Mouse (Mus musculus): ENCODE measurements around the gene Mrpl23. TPM values are rescaled to one million over a fixed set of nuclear protein-coding genes. Genes with fewer than 3 reads are reported as not detected.
A peak's percentile ranks its signal among the peaks of the same experiment; 100 is the strongest.

The Mrpl23 gene
- polyA plus RNA-seq, 1 experiment, result 8.1 TPM

GRCm38 (mm10) chr7:142496158-142496557 is 36.3 kb upstream of the Mrpl23 start:
- Histone ChIP-seq H3K27ac (ENCODE audit: insufficient read depth, low read length) (no peak overlapping the region), H3K36me3 (ENCODE audit: control insufficient read depth, insufficient read depth, low read length) (peaks cover 25% of the 10 kb centered on the region), H3K4me1 (ENCODE audit: control insufficient read depth, insufficient read depth, insufficient read length) (peaks cover 4% of the 10 kb centered on the region; the same call in 1 of the 2 replicates), H3K4me3 (ENCODE audit: extremely low read depth, insufficient read depth, insufficient read length) (no peak overlapping the region), H3K27me3 (ENCODE audit: control insufficient read depth, insufficient read depth, low read length) (no peaks in the 10 kb centered on the region)
- TF ChIP-seq CTCF (IDR thresholded peaks at IDR 0.05; ENCODE audit: extremely low read depth, insufficient read depth, insufficient read length, insufficient replicate concordance) (no peak), POLR2A (IDR thresholded peaks at IDR 0.05; ENCODE audit: low read depth, low read length) (no peak)
- 87% methylated on average over 3 of the region's 3 CpGs for WGBS
- DNase-seq (ENCODE audit: low read depth in 1 of 2, low spot score in 2 of 2), result no peak

GRCm38 (mm10) chr7:142496800-142497199 is 35.7 kb upstream of the Mrpl23 start:
- Histone ChIP-seq H3K27me3 (ENCODE audit: control insufficient read depth, insufficient read depth, low read length) (no peaks in the 10 kb centered on the region), H3K4me1 (ENCODE audit: control insufficient read depth, insufficient read depth, insufficient read length) (peaks cover 4% of the 10 kb centered on the region; the same call in 1 of the 2 replicates), H3K4me3 (ENCODE audit: extremely low read depth, insufficient read depth, insufficient read length) (no peak overlapping the region), H3K36me3 (ENCODE audit: control insufficient read depth, insufficient read depth, low read length) (peaks cover 21% of the 10 kb centered on the region), H3K27ac (ENCODE audit: insufficient read depth, low read length) (no peak overlapping the region)
- TF ChIP-seq POLR2A (IDR thresholded peaks at IDR 0.05; ENCODE audit: low read depth, low read length) (no peak), CTCF (IDR thresholded peaks at IDR 0.05; ENCODE audit: extremely low read depth, insufficient read depth, insufficient read length, insufficient replicate concordance) (peak; percentile 39; the same call in 1 of the 2 replicates)
- 83% methylated on average over 5 of the region's 5 CpGs for WGBS
- no peak for DNase-seq (ENCODE audit: low read depth in 1 of 2, low spot score in 2 of 2)

- no peaks in the 10 kb centered on the region for H3K27me3 ChIP-seq (ENCODE audit: control insufficient read depth, insufficient read depth, low read length)
- WGBS, result 74% methylated on average over 2 of the region's 2 CpGs
- peak in 1 of 2 experiments; percentile 33 for DNase-seq (ENCODE audit: low read depth in 1 of 2, low spot score in 2 of 2)
These were observed 34.7 kb upstream of the Mrpl23 start for GRCm38 (mm10) chr7:142497775-142498174.

GRCm38 (mm10) chr7:142498575-142498974 is 33.9 kb upstream of the Mrpl23 start, which contains the start of gene Tnnt3:
Gene Tnnt3, plus strand, starts transcription at chr7:142498836.
- no peaks in the 10 kb centered on the region for H3K27me3 ChIP-seq (ENCODE audit: control insufficient read depth, insufficient read depth, low read length)
- peaks cover 4% of the 10 kb centered on the region; the same call in 1 of the 2 replicates for H3K36me3 ChIP-seq (ENCODE audit: control insufficient read depth, insufficient read depth, low read length)
- no peak within 1 kb of the TSS for H3K27ac ChIP-seq (ENCODE audit: insufficient read depth, low read length)
- peaks cover 4% of the 10 kb centered on the region; the same call in 1 of the 2 replicates for H3K4me1 ChIP-seq (ENCODE audit: control insufficient read depth, insufficient read depth, insufficient read length)
- TF ChIP-seq POLR2A (IDR thresholded peaks at IDR 0.05; ENCODE audit: low read depth, low read length) (no peak), CTCF (IDR thresholded peaks at IDR 0.05; ENCODE audit: extremely low read depth, insufficient read depth, insufficient read length, insufficient replicate concordance) (no peak)
- no peak for DNase-seq (ENCODE audit: low read depth in 1 of 2, low spot score in 2 of 2)
- H3K4me3 ChIP-seq (ENCODE audit: extremely low read depth, insufficient read depth, insufficient read length), result no peak within 1 kb of the TSS
- WGBS, result 85% methylated on average over 2 of the region's 2 CpGs

More at GRCm38 (mm10) chr7:142497775-142498174, 34.7 kb upstream of the Mrpl23 start:
- Histone ChIP-seq H3K36me3 (ENCODE audit: control insufficient read depth, insufficient read depth, low read length) (peaks cover 11% of the 10 kb centered on the region), H3K4me1 (ENCODE audit: control insufficient read depth, insufficient read depth, insufficient read length) (peaks cover 4% of the 10 kb centered on the region; the same call in 1 of the 2 replicates), H3K27ac (ENCODE audit: insufficient read depth, low read length) (no peak overlapping the region), H3K4me3 (ENCODE audit: extremely low read depth, insufficient read depth, insufficient read length) (no peak overlapping the region)
- TF ChIP-seq POLR2A (IDR thresholded peaks at IDR 0.05; ENCODE audit: low read depth, low read length), result no peak
- peak; percentile 49; the same call in 1 of the 2 replicates for TF ChIP-seq CTCF (IDR thresholded peaks at IDR 0.05; ENCODE audit: extremely low read depth, insufficient read depth, insufficient read length, insufficient replicate concordance)

- TF ChIP-seq POLR2A (IDR thresholded peaks at IDR 0.05; ENCODE audit: low read depth, low read length), result no peak
- no peak for TF ChIP-seq CTCF (IDR thresholded peaks at IDR 0.05; ENCODE audit: extremely low read depth, insufficient read depth, insufficient read length, insufficient replicate concordance)
- DNase-seq (ENCODE audit: low read depth in 1 of 2, low spot score in 2 of 2), result no peak
- 74% methylated on average over 5 of the region's 5 CpGs for WGBS
- peaks cover 4% of the 10 kb centered on the region; the same call in 1 of the 2 replicates for H3K4me1 ChIP-seq (ENCODE audit: control insufficient read depth, insufficient read depth, insufficient read length)
- H3K4me3 ChIP-seq (ENCODE audit: extremely low read depth, insufficient read depth, insufficient read length), result no peak overlapping the region
- no peak overlapping the region for H3K27ac ChIP-seq (ENCODE audit: insufficient read depth, low read length)
- peaks cover under 1% of the 10 kb centered on the region; the same call in 1 of the 2 replicates for H3K36me3 ChIP-seq (ENCODE audit: control insufficient read depth, insufficient read depth, low read length)
- no peaks in the 10 kb centered on the region for H3K27me3 ChIP-seq (ENCODE audit: control insufficient read depth, insufficient read depth, low read length)
These were observed 33.3 kb upstream of the Mrpl23 start for GRCm38 (mm10) chr7:142499010-142499721.

- TF ChIP-seq CTCF (IDR thresholded peaks at IDR 0.05; ENCODE audit: extremely low read depth, insufficient read depth, insufficient read length, insufficient replicate concordance) (no peak), POLR2A (IDR thresholded peaks at IDR 0.05; ENCODE audit: low read depth, low read length) (no peak)
- WGBS, result 30% methylated on average over 1 of the region's 1 CpGs
- DNase-seq (ENCODE audit: low read depth in 1 of 2, low spot score in 2 of 2), result no peak
These were observed 32.5 kb upstream of the Mrpl23 start for GRCm38 (mm10) chr7:142500032-142500431.

GRCm38 (mm10) chr7:142503206-142503605 is 29.3 kb upstream of the Mrpl23 start:
- 86% methylated on average over 4 of the region's 4 CpGs for WGBS
- H3K27me3 ChIP-seq (ENCODE audit: control insufficient read depth, insufficient read depth, low read length), result no peaks in the 10 kb centered on the region
- no peak overlapping the region for H3K4me3 ChIP-seq (ENCODE audit: extremely low read depth, insufficient read depth, insufficient read length)
- peaks cover 4% of the 10 kb centered on the region; the same call in 1 of the 2 replicates for H3K4me1 ChIP-seq (ENCODE audit: control insufficient read depth, insufficient read depth, insufficient read length)
- TF ChIP-seq POLR2A (IDR thresholded peaks at IDR 0.05; ENCODE audit: low read depth, low read length) (no peak), CTCF (IDR thresholded peaks at IDR 0.05; ENCODE audit: extremely low read depth, insufficient read depth, insufficient read length, insufficient replicate concordance) (no peak)
- DNase-seq (ENCODE audit: low read depth in 1 of 2, low spot score in 2 of 2), result no peak
- H3K27ac ChIP-seq (ENCODE audit: insufficient read depth, low read length), result no peak overlapping the region
- no peaks in the 10 kb centered on the region for H3K36me3 ChIP-seq (ENCODE audit: control insufficient read depth, insufficient read depth, low read length)

More at GRCm38 (mm10) chr7:142500032-142500431, 32.5 kb upstream of the Mrpl23 start:
- Histone ChIP-seq H3K4me3 (ENCODE audit: extremely low read depth, insufficient read depth, insufficient read length) (no peak overlapping the region), H3K27ac (ENCODE audit: insufficient read depth, low read length) (no peak overlapping the region), H3K4me1 (ENCODE audit: control insufficient read depth, insufficient read depth, insufficient read length) (peaks cover 4% of the 10 kb centered on the region; the same call in 1 of the 2 replicates), H3K27me3 (ENCODE audit: control insufficient read depth, insufficient read depth, low read length) (no peaks in the 10 kb centered on the region), H3K36me3 (ENCODE audit: control insufficient read depth, insufficient read depth, low read length) (no peaks in the 10 kb centered on the region)

Data from spleen, adult 2 months (tissue).